Mouse (Mus musculus) hindbrain, embryonic 15.5 days (tissue): ENCODE results near the gene Hspb1. TPM values are rescaled to one million over a fixed set of nuclear protein-coding genes. Genes with fewer than 3 reads are reported as not detected.

Source experiments
- ATAC-seq: fragments of 200-750 bp; cut with Nextera tagmentation; 2 replicates; pipeline ENCODE4 v1.8.0; 2017; ENCODE audit warnings: low read depth, moderate number of reproducible peaks, moderate TSS enrichment; ENCODE audit not compliant: low FRiP score
- H3K27ac ChIP-seq: fragments of 300-500 bp; sonication (generic); replicated peaks from 2 replicates; pipeline ENCODE4 v1.5.1; 2015; ENCODE audit warnings: mild to moderate bottlenecking, inconsistent platforms
- H3K27me3 ChIP-seq: fragments of 300-500 bp; sonication (generic); 2 replicates; pipeline ENCODE4 v1.6.1; 2015; ENCODE audit warnings: control low read depth, inconsistent platforms
- H3K36me3 ChIP-seq: fragments of 300-500 bp; sonication (generic); 2 replicates; pipeline ENCODE4 v1.6.1; 2015; ENCODE audit warnings: control low read depth, inconsistent platforms
- H3K4me1 ChIP-seq: fragments of 300-500 bp; sonication (generic); replicated peaks from 2 replicates; pipeline ENCODE4 v1.6.1; 2015; ENCODE audit warnings: control low read depth, inconsistent platforms
- H3K4me2 ChIP-seq: fragments of 300-500 bp; sonication (generic); 2 replicates; pipeline ENCODE4 v1.6.1; 2015; ENCODE audit warnings: moderate library complexity, mild to moderate bottlenecking, inconsistent platforms
- H3K4me3 ChIP-seq: fragments of 300-500 bp; sonication (generic); 2 replicates; pipeline ENCODE4 v1.5.1; 2015; ENCODE audit warnings: mild to moderate bottlenecking, inconsistent platforms
- H3K9ac ChIP-seq: fragments of 300-500 bp; sonication (generic); 2 replicates; pipeline ENCODE4 v1.6.1; 2015; ENCODE audit warnings: inconsistent platforms
- H3K9me3 ChIP-seq: fragments of 300-500 bp; sonication (generic); 2 replicates; pipeline ENCODE4 v1.6.1; 2016; ENCODE audit warnings: control low read depth, inconsistent platforms
- WGBS: fragments of 180-500 bp; shearing (Covaris S2); methylation state at CpG from one replicate; pipeline ENCODE4 v1.1.7; 2015; 5-methylcytosine and 5-hydroxymethylcytosine counted together
- polyA plus RNA-seq: library from polyadenylated mRNA; unstranded; fragments of >200 nt; fragmentation: Nextera tagmentation; extraction: Ambion mirVana; gene quantifications from 2 replicates; pipeline ENCODE4 v1.2.1, GENCODE M21; 2015

Gene Hspb1
- polyA plus RNA-seq, 1 experiment from 2014 or later = 14.8 TPM

GRCm38 (mm10) chr5:135903551-135904151 lies 15.9 kb downstream of the Hspb1 start:
- under 1% methylated on average over 30 of the region's 30 CpGs for WGBS
- peak; percentile 97 for ATAC-seq

DNA sequence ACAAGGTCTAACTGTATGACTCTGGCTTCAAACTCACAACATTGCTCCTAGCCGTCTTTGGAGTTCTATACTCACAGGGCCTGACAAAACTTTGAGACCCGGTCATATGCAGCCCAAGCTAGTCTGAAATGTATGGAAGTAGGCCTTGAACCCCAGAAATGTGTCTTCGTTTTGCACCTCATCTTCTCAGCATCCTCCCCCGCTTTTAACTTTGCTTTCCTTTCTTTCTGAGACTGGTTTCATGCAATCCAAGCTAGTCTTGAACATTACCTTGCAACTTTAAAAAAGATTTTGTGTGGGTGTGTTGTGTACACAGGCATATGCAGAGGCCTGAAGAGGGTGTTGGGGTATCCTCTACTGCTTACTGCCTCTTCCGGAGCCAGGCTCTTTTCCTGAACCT lies 16.5 kb downstream of the Hspb1 start:
- 68% methylated on average over 5 of the region's 5 CpGs for WGBS
- H3K4me3 ChIP-seq = no peak overlapping the region
- no peaks in the 10 kb centered on the region for H3K27me3 ChIP-seq
- no peak overlapping the region for H3K9ac ChIP-seq
- no peak for ATAC-seq
- H3K27ac ChIP-seq = peak overlapping the region; percentile 91
- H3K9me3 ChIP-seq = no peaks in the 10 kb centered on the region
- peaks cover 5% of the 10 kb centered on the region for H3K36me3 ChIP-seq
- peak overlapping the region; percentile 65; the same call in 1 of the 2 replicates for H3K4me2 ChIP-seq
- H3K4me1 ChIP-seq = peaks cover 19% of the 10 kb centered on the region

More at GRCm38 (mm10) chr5:135903551-135904151, 15.9 kb downstream of the Hspb1 start:
- Histone ChIP-seq H3K9ac (peak overlapping the region; percentile 45), H3K4me1 (peaks cover 19% of the 10 kb centered on the region), H3K36me3 (no peaks in the 10 kb centered on the region), H3K27ac (peak overlapping the region; percentile 91), H3K27me3 (no peaks in the 10 kb centered on the region), H3K9me3 (no peaks in the 10 kb centered on the region), H3K4me3 (peak overlapping the region; percentile 35), H3K4me2 (peak overlapping the region; percentile 65)

- H3K36me3 ChIP-seq = peaks cover 18% of the 10 kb centered on the region
- no peak overlapping the region for H3K4me2 ChIP-seq
- H3K9ac ChIP-seq = no peak overlapping the region
- peaks cover 19% of the 10 kb centered on the region for H3K4me1 ChIP-seq
- H3K27me3 ChIP-seq = no peaks in the 10 kb centered on the region
- H3K27ac ChIP-seq = no peak overlapping the region
- no peaks in the 10 kb centered on the region for H3K9me3 ChIP-seq
- ATAC-seq = no peak
- H3K4me3 ChIP-seq = no peak overlapping the region
- 61% methylated on average over 8 of the region's 8 CpGs for WGBS
Measured at GRCm38 (mm10) chr5:135905320-135906225, 17.9 kb downstream of the Hspb1 start.

- Histone ChIP-seq H3K4me3 (no peak overlapping the region), H3K4me1 (peaks cover 19% of the 10 kb centered on the region), H3K27me3 (no peaks in the 10 kb centered on the region), H3K9ac (no peak overlapping the region), H3K4me2 (no peak overlapping the region), H3K9me3 (no peaks in the 10 kb centered on the region), H3K36me3 (peaks cover 30% of the 10 kb centered on the region), H3K27ac (no peak overlapping the region; the same call in 1 of the 2 replicates)
- WGBS = 85% methylated on average over 4 of the region's 4 CpGs
- ATAC-seq = no peak
Measured at GRCm38 (mm10) chr5:135906846-135907245, 19.1 kb downstream of the Hspb1 start.

DNA sequence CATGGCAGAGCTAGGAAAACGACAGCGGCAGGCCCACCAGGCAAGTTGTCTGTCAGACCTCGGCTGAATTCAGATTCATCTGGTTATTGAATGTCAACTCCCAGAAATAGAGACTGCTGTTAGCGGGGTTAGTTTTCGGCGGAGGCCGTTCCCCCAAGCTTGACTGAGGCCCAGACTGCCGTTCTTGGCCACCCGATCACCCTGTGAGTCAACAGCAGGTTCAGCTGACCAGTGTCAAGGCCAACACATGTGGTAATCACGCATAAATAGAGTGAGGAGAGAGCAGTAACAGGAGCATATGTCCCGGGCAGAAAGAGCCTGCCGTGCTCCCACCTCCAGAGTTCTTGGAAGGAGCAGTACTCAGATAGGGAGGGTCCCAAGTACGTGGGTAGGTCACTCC lies 19.5 kb downstream of the Hspb1 start:
- Histone ChIP-seq H3K4me2 (no peak overlapping the region), H3K27ac (no peak overlapping the region; the same call in 1 of the 2 replicates), H3K4me1 (peaks cover 19% of the 10 kb centered on the region), H3K4me3 (no peak overlapping the region), H3K9me3 (no peaks in the 10 kb centered on the region), H3K9ac (no peak overlapping the region), H3K27me3 (no peaks in the 10 kb centered on the region), H3K36me3 (peaks cover 30% of the 10 kb centered on the region)
- 84% methylated on average over 13 of the region's 13 CpGs for WGBS
- ATAC-seq = no peak

DNA sequence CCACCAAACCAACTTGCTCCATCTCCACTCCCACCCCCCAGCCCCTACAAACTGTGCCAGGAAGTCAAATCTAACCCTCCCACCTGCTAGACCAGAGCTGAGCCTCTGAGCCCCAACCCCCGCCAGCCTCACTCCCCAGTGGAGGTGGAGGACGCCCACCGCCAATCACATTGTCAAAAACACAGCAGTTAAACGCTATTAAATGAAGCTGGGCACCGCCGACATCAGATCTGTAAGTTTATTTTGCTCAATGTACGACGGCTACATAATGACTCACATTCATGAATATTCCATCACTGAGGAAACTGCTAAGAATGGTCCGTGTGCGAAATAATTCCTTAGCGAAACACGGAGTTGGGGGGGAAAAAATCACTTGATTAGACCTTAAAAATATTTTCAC lies 20.5 kb downstream of the Hspb1 start:
- H3K9me3 ChIP-seq = no peaks in the 10 kb centered on the region
- H3K4me1 ChIP-seq = peaks cover 12% of the 10 kb centered on the region
- 62% methylated on average over 12 of the region's 12 CpGs for WGBS
- no peak for ATAC-seq
- H3K27me3 ChIP-seq = no peaks in the 10 kb centered on the region
- H3K9ac ChIP-seq = no peak overlapping the region
- H3K27ac ChIP-seq = no peak overlapping the region
- no peak overlapping the region for H3K4me3 ChIP-seq
- peaks cover 30% of the 10 kb centered on the region for H3K36me3 ChIP-seq
- no peak overlapping the region for H3K4me2 ChIP-seq

DNA sequence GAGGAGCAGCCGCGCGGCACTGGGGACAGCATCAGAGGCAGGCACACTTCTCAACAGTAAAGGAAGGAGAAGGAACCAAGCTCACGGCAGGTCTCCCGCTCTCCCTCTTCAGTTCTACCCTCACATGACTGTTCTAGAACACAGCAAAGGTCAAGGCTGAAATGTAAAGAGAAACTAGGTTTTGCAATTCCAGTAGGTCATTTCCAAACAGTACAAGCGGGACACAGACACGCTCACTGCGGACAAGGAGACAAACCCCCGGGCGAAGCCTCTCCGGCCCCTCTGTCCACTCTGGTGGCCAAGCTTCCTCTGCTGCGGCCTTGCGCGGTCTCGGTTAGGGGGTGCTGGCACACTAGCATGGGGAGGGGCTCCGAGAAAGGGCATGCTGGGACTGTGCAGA lies 21.3 kb downstream of the Hspb1 start:
- 93% methylated on average over 16 of the region's 16 CpGs for WGBS
- H3K4me1 ChIP-seq = peaks cover 15% of the 10 kb centered on the region; the same call in 1 of the 2 replicates
- H3K4me3 ChIP-seq = no peak overlapping the region
- H3K9me3 ChIP-seq = no peaks in the 10 kb centered on the region
- H3K9ac ChIP-seq = no peak overlapping the region
- H3K4me2 ChIP-seq = no peak overlapping the region
- H3K27ac ChIP-seq = no peak overlapping the region
- no peaks in the 10 kb centered on the region for H3K27me3 ChIP-seq
- ATAC-seq = no peak
- peaks cover 30% of the 10 kb centered on the region for H3K36me3 ChIP-seq

- H3K27ac ChIP-seq = no peak overlapping the region
- H3K9me3 ChIP-seq = no peaks in the 10 kb centered on the region
- peaks cover 32% of the 10 kb centered on the region for H3K36me3 ChIP-seq
- no peak overlapping the region for H3K4me2 ChIP-seq
- 87% methylated on average over 10 of the region's 10 CpGs for WGBS
- no peak overlapping the region for H3K4me3 ChIP-seq
- peaks cover 18% of the 10 kb centered on the region; the same call in 1 of the 2 replicates for H3K4me1 ChIP-seq
- ATAC-seq = no peak
- no peaks in the 10 kb centered on the region for H3K27me3 ChIP-seq
- H3K9ac ChIP-seq = no peak overlapping the region
Measured at GRCm38 (mm10) chr5:135909646-135910045, 21.9 kb downstream of the Hspb1 start.

GRCm38 (mm10) chr5:135910813-135911212 lies 23.1 kb downstream of the Hspb1 start:
- ATAC-seq = no peak
- Histone ChIP-seq H3K4me3 (no peak overlapping the region), H3K9me3 (no peaks in the 10 kb centered on the region), H3K27ac (no peak overlapping the region), H3K9ac (no peak overlapping the region), H3K4me2 (no peak overlapping the region), H3K36me3 (peaks cover 32% of the 10 kb centered on the region), H3K27me3 (no peaks in the 10 kb centered on the region), H3K4me1 (peaks cover 20% of the 10 kb centered on the region; the same call in 1 of the 2 replicates)
- WGBS = 90% methylated on average over 25 of the region's 25 CpGs

DNA sequence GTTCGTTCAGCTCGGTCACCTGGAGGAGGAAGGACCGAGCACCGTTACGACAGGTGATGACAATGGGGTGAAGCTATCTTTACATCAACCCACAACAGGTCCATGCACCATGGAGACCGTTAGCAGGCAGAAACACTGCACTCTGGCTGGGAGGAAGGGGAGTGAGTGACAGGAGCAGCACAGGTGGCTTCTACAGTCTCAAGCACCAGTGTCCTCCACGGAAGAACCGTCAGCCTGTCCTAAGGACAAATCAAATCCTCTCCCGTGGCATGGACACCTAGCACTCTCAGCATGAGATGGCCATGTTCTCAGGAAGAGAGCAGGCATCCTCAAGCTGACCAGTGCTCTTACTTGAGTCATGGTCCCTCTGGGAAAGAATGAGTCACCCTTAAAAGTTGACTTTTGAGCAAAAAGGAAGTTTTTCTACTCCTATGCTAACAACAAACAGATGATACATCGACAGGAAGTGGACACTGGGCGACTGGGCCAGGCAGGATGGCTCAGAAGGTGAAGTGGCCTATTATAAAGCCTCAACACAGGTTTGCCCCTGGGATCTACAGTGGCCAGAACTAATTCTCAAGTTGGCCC lies 24.0 kb downstream of the Hspb1 start:
- Histone ChIP-seq H3K9me3 (no peaks in the 10 kb centered on the region), H3K36me3 (peaks cover 32% of the 10 kb centered on the region)

DNA sequence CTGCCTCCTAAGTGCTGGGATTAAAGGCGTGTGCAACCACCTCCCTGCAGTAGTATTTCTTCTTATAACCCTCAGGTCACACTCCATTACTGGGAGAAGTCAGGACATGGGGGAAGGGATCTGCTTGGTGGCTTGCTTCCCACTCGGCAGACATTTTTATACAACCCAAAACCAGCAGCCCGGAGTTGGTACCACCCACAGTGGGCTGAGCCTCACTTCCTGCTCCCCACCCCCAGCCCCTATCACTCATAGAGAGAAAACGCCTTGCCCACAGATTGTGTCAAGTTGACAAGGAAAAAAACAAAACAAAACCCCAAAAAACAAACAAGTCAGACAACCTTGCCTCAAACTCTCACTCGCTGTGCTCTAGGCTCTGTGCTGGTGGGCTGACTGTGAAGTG lies 25.5 kb downstream of the Hspb1 start:
- no peak for ATAC-seq
- peaks cover 34% of the 10 kb centered on the region for H3K36me3 ChIP-seq
- H3K4me3 ChIP-seq = no peak overlapping the region
- WGBS = 90% methylated on average over 5 of the region's 5 CpGs
- H3K27ac ChIP-seq = no peak overlapping the region
- peaks cover 14% of the 10 kb centered on the region; the same call in 1 of the 2 replicates for H3K4me1 ChIP-seq
- H3K9me3 ChIP-seq = no peaks in the 10 kb centered on the region
- H3K27me3 ChIP-seq = no peaks in the 10 kb centered on the region
- H3K9ac ChIP-seq = no peak overlapping the region
- no peak overlapping the region for H3K4me2 ChIP-seq

More for the DNA sequence above, 24.0 kb downstream of the Hspb1 start:
- Histone ChIP-seq H3K4me2 (no peak overlapping the region), H3K27me3 (no peaks in the 10 kb centered on the region), H3K4me1 (peaks cover 20% of the 10 kb centered on the region; the same call in 1 of the 2 replicates), H3K4me3 (no peak overlapping the region), H3K27ac (no peak overlapping the region), H3K9ac (no peak overlapping the region)
- ATAC-seq = no peak
- WGBS = 93% methylated on average over 11 of the region's 11 CpGs

DNA sequence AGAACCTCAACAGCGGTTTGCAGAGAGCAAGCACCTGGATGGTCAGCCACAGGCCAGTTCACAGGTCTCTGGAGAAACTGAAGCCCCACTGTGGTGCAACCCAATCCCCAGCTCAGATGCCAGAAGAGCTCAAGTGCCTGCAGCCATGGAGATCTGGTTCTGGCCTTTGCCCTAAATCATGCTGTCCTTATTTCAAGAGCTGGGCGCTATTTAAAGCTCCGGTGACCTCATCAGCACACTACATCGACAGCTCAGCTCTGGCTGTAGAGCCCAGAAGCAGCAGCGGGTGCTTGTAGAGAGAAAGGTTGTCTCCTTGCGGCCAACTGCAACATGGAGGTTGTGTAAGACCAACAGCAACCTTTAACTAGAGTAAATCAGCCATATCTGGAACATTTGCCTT lies 26.4 kb downstream of the Hspb1 start:
- H3K4me1 ChIP-seq = peaks cover 14% of the 10 kb centered on the region; the same call in 1 of the 2 replicates
- H3K4me2 ChIP-seq = no peak overlapping the region
- WGBS = 86% methylated on average over 6 of the region's 6 CpGs
- no peaks in the 10 kb centered on the region for H3K9me3 ChIP-seq
- ATAC-seq = no peak
- H3K36me3 ChIP-seq = peaks cover 39% of the 10 kb centered on the region
- no peaks in the 10 kb centered on the region for H3K27me3 ChIP-seq
- no peak overlapping the region for H3K27ac ChIP-seq
- H3K4me3 ChIP-seq = no peak overlapping the region
- no peak overlapping the region for H3K9ac ChIP-seq
